Mouse (Mus musculus): ENCODE data around the gene Cmtm7. TPM values are rescaled to one million over a fixed set of nuclear protein-coding genes. Genes with fewer than 3 reads are reported as not detected.

The Cmtm7 gene
- 1 to 10 TPM; 3.9 to 5.5 TPM for total RNA-seq (2021)
- long read RNA-seq, experiment 1, partial matches to known transcripts = 0 of 2 reads
- long read RNA-seq, experiment 1, other reads (novel, unspliced or antisense) = 0 of 2 reads
- long read RNA-seq, experiment 2, partial matches to known transcripts = 0 of 2 reads
- long read RNA-seq, experiment 2, other reads (novel, unspliced or antisense) = 0 of 2 reads

- DNase-seq = peak; percentile 89
- Histone ChIP-seq H3K4me3 (peak within 1 kb of the TSS; percentile 80), H3K27ac (peak within 1 kb of the TSS; percentile 88)
- TF ChIP-seq CTCF (IDR thresholded peaks at IDR 0.05) = no peak
- intact Hi-C loops (cut with DNase I) = no loop called here
Observed at GRCm38 (mm10) chr9:114781526-114782212, at the start of gene Cmtm7. TSS of gene Cmtm7 (minus strand) at chr9:114781856.

GRCm38 (mm10) chr9:114830351-114830750 is 48.7 kb upstream of the Cmtm7 start:
- DNase-seq = no peak
- no peak for TF ChIP-seq CTCF (IDR thresholded peaks at IDR 0.05)
- Histone ChIP-seq H3K4me3 (no peak overlapping the region), H3K27ac (no peak overlapping the region)
- intact Hi-C loops (cut with DNase I) = no loop called here

GRCm38 (mm10) chr9:114829669-114830068 is 48.0 kb upstream of the Cmtm7 start:
- intact Hi-C loops (cut with DNase I) = no loop called here
- Histone ChIP-seq H3K4me3 (no peak overlapping the region), H3K27ac (no peak overlapping the region)
- no peak for TF ChIP-seq CTCF (IDR thresholded peaks at IDR 0.05)
- no peak for DNase-seq

GRCm38 (mm10) chr9:114828377-114828776 is 46.7 kb upstream of the Cmtm7 start:
- DNase-seq = no peak
- intact Hi-C loops (cut with DNase I) = no loop called here
- TF ChIP-seq CTCF (IDR thresholded peaks at IDR 0.05) = no peak
- Histone ChIP-seq H3K27ac (no peak overlapping the region), H3K4me3 (no peak overlapping the region)

- intact Hi-C loops (cut with DNase I) = no loop called here
- no peak for DNase-seq
- H3K4me3 ChIP-seq = no peak overlapping the region
- TF ChIP-seq CTCF (IDR thresholded peaks at IDR 0.05) = no peak
- H3K27ac ChIP-seq = peak overlapping the region; percentile 64
Observed at GRCm38 (mm10) chr9:114827242-114827852, 45.7 kb upstream of the Cmtm7 start.

- TF ChIP-seq CTCF (IDR thresholded peaks at IDR 0.05) = no peak
- Histone ChIP-seq H3K27ac (no peak overlapping the region), H3K4me3 (no peak overlapping the region)
- intact Hi-C loops (cut with DNase I) = no loop called here
- no peak for DNase-seq
Observed at GRCm38 (mm10) chr9:114824166-114824565, 42.5 kb upstream of the Cmtm7 start.

- H3K27ac ChIP-seq = no peak overlapping the region
- H3K4me3 ChIP-seq = no peak overlapping the region
- DNase-seq = no peak
- TF ChIP-seq CTCF (IDR thresholded peaks at IDR 0.05) = no peak
- intact Hi-C loops (cut with DNase I) = no loop called here
Observed at GRCm38 (mm10) chr9:114821548-114822289, 40.1 kb upstream of the Cmtm7 start.

GRCm38 (mm10) chr9:114818918-114819317 is 37.3 kb upstream of the Cmtm7 start:
- H3K4me3 ChIP-seq = no peak overlapping the region
- intact Hi-C loops (cut with DNase I) = loop anchor here (5.0 kb wide), 1 partner anchor 67 kb away; no protein-coding TSS in a partner anchor
- TF ChIP-seq CTCF (IDR thresholded peaks at IDR 0.05) = no peak
- no peak for DNase-seq
- no peak overlapping the region for H3K27ac ChIP-seq

GRCm38 (mm10) chr9:114817012-114817411 is 35.4 kb upstream of the Cmtm7 start:
- TF ChIP-seq CTCF (IDR thresholded peaks at IDR 0.05) = no peak
- H3K27ac ChIP-seq = no peak overlapping the region
- intact Hi-C loops (cut with DNase I) = loop anchor here (5.0 kb wide), 1 partner anchor 65 kb away; no protein-coding TSS in a partner anchor
- no peak overlapping the region for H3K4me3 ChIP-seq
- no peak for DNase-seq

- Histone ChIP-seq H3K27ac (no peak overlapping the region), H3K4me3 (no peak overlapping the region)
- no peak for TF ChIP-seq CTCF (IDR thresholded peaks at IDR 0.05)
- intact Hi-C loops (cut with DNase I) = loop anchor here (5.0 kb wide), 1 partner anchor 64 kb away; no protein-coding TSS in a partner anchor
- DNase-seq = no peak
Observed at GRCm38 (mm10) chr9:114816121-114816520, 34.5 kb upstream of the Cmtm7 start.

- TF ChIP-seq CTCF (IDR thresholded peaks at IDR 0.05) = peak; percentile 88
- Histone ChIP-seq H3K4me3 (no peak overlapping the region), H3K27ac (no peak overlapping the region; the same call in 1 of the 2 replicates)
- peak; percentile 40 for DNase-seq
- intact Hi-C loops (cut with DNase I) = loop anchor here (2.0 to 5.0 kb wide), 2 partner anchors 19 to 63 kb away; no protein-coding TSS in a partner anchor
Observed at GRCm38 (mm10) chr9:114815315-114815714, 33.7 kb upstream of the Cmtm7 start.

GRCm38 (mm10) chr9:114812001-114812400 is 30.3 kb upstream of the Cmtm7 start:
- no peak overlapping the region for H3K27ac ChIP-seq
- no peak overlapping the region for H3K4me3 ChIP-seq
- intact Hi-C loops (cut with DNase I) = no loop called here
- TF ChIP-seq CTCF (IDR thresholded peaks at IDR 0.05) = no peak
- no peak for DNase-seq

Data from gastrocnemius, adult 2 months (tissue).